Mouse (Mus musculus): ENCODE measurements around the gene Upp2.

DNA sequence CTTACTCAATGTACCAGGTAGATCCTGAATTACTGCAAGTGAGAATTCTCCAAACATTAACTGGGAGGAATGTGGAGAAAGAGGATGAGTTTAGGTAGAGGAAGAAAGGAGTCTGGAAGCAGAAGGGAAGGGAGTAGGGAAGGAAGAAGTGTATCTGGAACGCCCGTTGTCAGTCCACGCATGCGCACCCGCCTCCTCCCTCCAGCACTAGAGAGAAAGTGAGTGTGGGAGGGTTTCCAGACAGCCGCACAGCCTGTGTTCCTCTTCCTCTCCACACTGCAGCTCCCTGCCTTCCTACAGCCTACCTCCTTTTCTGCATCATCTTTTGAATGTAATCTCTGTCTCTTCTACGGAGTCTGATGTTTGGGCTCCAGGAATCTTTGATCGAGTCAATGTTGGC is 198.0 kb downstream of the Upp2 start:
- TF ChIP-seq CTCF (IDR thresholded peaks at IDR 0.05; ENCODE audit: low read depth, low read length) (no peak), POLR2A (IDR thresholded peaks at IDR 0.05; ENCODE audit: borderline replicate concordance, low read depth, low read length) (no peak)

Data from bone marrow macrophage, adult 2 months (primary cell).